Comparison of ENCODE assay signal across 1 mouse cellular context in genomic region chr2:70825371-70826051, GRCm38 (mm10).
TF ChIP-seq lines count a peak whose summit lies in the region.

Tlk1 (minus strand) TSS chr2:70825728.

TF ChIP-seq in C2C12, 6 proteins besides CTCF, POLR2A, EP300 and RAD21 (continued from another document):
- no peak for TF ChIP-seq FOSL1 (IDR thresholded peaks at IDR 0.05; ENCODE audit: insufficient read depth, low read length, poor library complexity, severe bottlenecking)
- TF ChIP-seq MYOG (IDR thresholded peaks at IDR 0.05; ENCODE audit: control insufficient read depth, extremely low read depth, insufficient read length) = no peak
